Mouse (Mus musculus): ENCODE results near the gene Col6a6. TPM values are rescaled to one million over a fixed set of nuclear protein-coding genes. Genes with fewer than 3 reads are reported as not detected.
"Not testable (repeated sequence)": the region's sequence is repeated elsewhere in the genome, so short reads cannot be mapped to it uniquely, and the experiment has no call there.

The Col6a6 gene
- under 1 TPM; 0.34 to 0.44 TPM for total RNA-seq (2021)
- long read RNA-seq, experiment 1, result 0 reads
- long read RNA-seq, experiment 2, partial matches to known transcripts, result 0 of 1 reads
- long read RNA-seq, experiment 2, other reads (novel, unspliced or antisense), result 1 of 1 reads

GRCm38 (mm10) chr9:105827791-105828385 is at the start of gene Col6a6:
Col6a6 (minus strand) TSS chr9:105828160.
- no peak within 1 kb of the TSS for H3K27ac ChIP-seq
- TF ChIP-seq CTCF (conservative IDR thresholded peaks at IDR 0.05), result no peak

DNA sequence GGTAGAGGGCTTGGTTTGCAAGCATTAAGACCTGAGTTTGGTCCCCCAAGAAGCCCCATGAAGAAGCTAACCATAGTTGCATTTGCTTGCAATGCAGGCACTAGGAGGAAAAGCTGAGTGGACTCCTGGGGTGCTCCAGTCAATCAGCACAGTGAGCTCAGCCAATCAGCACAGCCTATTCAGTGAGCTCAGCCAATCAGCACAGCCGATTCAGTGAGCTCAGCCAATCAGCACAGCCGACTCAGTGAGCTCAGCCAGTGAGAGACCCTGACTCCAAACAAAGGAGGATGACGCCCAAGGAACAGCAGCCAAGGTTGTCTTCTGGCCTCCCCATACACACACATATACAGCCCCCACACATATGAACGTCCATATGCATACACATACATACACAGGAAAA is 48.2 kb upstream of the Col6a6 start:
- Histone ChIP-seq H3K4me3 (no peak overlapping the region), H3K27ac (no peak overlapping the region)
- TF ChIP-seq CTCF (conservative IDR thresholded peaks at IDR 0.05), result no peak
- DNase-seq (ENCODE audit: low spot score in 2 of 2), result no peak

More at GRCm38 (mm10) chr9:105827791-105828385, at the start of gene Col6a6:
- DNase-seq (ENCODE audit: low spot score in 2 of 2), result no peak
- no peak within 1 kb of the TSS for H3K4me3 ChIP-seq

DNA sequence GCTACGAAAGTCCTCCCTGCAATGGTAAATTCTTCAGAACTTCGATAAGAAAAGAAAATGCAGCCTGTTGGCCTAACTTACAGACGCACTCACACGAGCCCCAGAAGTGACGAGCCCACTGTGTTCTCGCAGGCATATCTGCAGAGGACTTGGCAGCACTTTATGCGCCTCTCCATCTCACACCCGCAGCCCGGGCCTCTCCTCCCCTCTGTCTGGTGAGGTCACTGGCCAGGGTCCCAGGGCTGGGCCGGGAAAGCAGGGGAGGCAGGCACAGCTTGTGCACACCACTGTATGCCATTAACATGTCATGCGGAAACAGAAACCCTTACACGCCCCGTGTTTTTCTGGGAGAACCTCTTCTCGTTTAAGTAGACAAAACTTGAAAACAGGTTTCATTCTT is 43.7 kb upstream of the Col6a6 start:
- no peak overlapping the region for H3K27ac ChIP-seq
- no peak overlapping the region for H3K4me3 ChIP-seq
- TF ChIP-seq CTCF (conservative IDR thresholded peaks at IDR 0.05), result no peak
- no peak for DNase-seq (ENCODE audit: low spot score in 2 of 2)

DNA sequence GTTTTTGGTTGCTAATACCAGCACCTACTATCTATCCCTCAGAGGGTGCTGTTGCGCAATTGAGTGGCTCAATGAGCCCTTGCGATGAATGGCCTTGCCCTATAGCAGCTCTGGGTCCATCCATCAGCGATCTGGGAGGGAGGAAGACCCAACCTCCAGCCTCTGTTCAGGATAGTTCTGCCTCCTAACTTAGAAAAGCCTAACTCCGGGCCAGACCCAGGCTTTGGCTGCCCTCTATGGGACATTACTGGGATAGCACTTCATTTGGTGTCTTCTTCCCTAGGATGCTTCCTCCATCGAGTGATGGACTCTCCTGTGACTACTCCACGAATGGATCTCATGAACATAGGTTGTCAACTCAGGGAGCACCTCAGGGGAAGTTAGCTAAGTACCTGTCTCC is 29.8 kb upstream of the Col6a6 start:
- TF ChIP-seq CTCF (conservative IDR thresholded peaks at IDR 0.05), result peak; percentile 95
- DNase-seq (ENCODE audit: low spot score in 2 of 2), result peak; percentile 38 to 85

DNA sequence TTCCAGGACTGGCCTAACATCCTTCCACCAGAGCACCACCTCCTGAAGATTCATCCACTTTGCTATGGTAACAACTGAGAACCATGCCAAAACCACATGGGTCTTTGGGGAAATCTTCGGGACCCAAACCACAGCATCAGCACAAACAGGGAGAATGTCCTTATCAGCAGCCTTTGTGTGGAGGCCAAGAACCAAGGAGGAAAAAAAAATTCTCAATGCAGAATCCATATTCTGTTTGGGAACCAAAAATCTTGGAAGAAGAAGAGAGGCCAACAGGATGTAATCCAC is 24.8 kb upstream of the Col6a6 start:
- no peak for DNase-seq (ENCODE audit: low spot score in 2 of 2)
- no peak for TF ChIP-seq CTCF (conservative IDR thresholded peaks at IDR 0.05)
- H3K4me3 ChIP-seq, result no peak overlapping the region

More for the DNA sequence above, 29.8 kb upstream of the Col6a6 start:
- Histone ChIP-seq H3K4me3 (no peak overlapping the region), H3K27ac (no peak overlapping the region)

GRCm38 (mm10) chr9:105852015-105852777 is 24.2 kb upstream of the Col6a6 start:
- DNase-seq (ENCODE audit: low spot score in 2 of 2), result no peak
- H3K27ac ChIP-seq, result no peak overlapping the region
- no peak overlapping the region for H3K4me3 ChIP-seq
- TF ChIP-seq CTCF (conservative IDR thresholded peaks at IDR 0.05), result no peak

More for the DNA sequence above, 24.8 kb upstream of the Col6a6 start:
- no peak overlapping the region for H3K27ac ChIP-seq

DNA sequence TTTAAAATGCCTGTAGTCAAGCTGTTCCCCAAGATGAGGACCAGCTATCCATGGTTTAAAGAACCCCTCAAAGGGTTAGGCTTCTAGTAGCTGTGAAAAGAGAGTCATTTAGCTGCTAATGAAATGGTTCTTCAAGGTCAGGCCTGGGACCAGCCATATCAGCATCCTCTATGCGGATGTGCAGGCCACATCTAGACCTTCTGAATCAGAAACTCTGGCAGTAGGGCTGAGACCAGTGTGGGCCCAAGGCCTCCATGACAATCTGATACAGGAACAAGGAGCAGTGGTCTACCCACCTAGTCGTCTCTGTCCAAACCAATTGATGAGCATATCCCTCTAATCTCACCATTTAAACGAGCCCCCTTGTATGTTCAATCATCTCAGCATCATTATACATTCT is 23.1 kb upstream of the Col6a6 start:
- no peak for TF ChIP-seq CTCF (conservative IDR thresholded peaks at IDR 0.05)
- Histone ChIP-seq H3K4me3 (no peak overlapping the region), H3K27ac (no peak overlapping the region)
- no peak for DNase-seq (ENCODE audit: low spot score in 2 of 2)

DNA sequence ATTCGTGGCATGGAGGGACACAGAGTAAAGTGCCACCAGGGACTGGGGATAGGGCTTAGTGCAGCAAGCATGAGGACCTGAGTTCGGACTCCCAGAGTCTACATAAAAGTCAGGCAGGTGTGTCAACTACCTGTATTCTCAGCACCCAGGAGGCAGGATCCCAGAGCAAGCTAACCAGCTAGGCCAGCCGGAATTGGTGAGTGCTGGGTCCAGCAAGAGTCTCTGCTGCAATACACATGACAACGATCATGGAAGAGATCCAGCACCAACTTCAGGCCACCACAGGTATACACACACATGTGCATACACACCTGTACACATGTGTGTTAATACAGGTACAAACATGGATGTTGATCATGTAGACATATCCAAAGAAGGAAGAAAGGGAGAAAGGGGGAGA is 20.4 kb upstream of the Col6a6 start:
- H3K27ac ChIP-seq, result no peak overlapping the region
- no peak for TF ChIP-seq CTCF (conservative IDR thresholded peaks at IDR 0.05)
- no peak overlapping the region for H3K4me3 ChIP-seq
- no peak for DNase-seq (ENCODE audit: low spot score in 2 of 2)

DNA sequence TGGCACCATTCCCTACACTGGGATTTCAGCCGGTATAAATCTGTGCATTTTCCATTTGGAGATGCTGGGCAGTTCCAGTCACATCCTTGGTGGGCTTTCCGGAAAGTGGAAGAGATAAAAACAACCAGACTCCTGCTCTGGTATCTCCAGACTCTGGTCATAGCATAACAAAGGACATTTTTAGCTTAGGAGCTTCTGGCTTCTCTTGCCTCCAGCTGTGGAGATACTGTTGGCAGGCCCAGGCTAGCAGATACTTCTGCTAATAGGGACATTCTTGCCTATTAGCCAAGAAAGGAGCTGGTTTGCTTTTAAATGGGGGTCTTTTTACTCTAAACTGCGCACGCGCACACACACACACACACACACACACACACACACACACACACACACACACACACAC is 19.3 kb upstream of the Col6a6 start:
- Histone ChIP-seq H3K27ac (no peak overlapping the region), H3K4me3 (no peak overlapping the region)
- no peak for TF ChIP-seq CTCF (conservative IDR thresholded peaks at IDR 0.05)
- no peak for DNase-seq (ENCODE audit: low spot score in 2 of 2)

DNA sequence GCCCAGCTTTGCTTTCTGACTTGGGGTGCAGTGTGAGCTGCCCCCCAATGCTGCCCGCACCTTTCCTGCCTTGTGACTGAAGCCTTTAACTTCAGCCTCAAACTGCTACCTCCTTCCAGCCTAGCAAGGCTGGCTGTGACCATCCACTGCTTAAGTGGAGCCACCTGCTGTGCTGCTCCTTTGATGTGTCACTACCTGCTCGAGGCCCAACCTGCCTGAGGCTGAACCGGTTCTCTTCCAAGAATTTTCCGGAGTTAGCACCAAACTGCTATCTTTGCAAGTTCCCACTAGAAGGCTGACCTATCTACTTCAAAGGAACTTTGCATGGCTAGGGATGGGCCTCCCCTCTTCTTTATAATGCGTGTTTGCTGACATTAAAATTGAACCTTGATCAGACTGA is 13.4 kb upstream of the Col6a6 start:
- not testable (repeated sequence) for H3K4me3 ChIP-seq; H3K27ac ChIP-seq; DNase-seq (ENCODE audit: low spot score in 2 of 2)

GRCm38 (mm10) chr9:105839147-105839515 is 11.2 kb upstream of the Col6a6 start:
- no peak overlapping the region for H3K27ac ChIP-seq
- no peak for TF ChIP-seq CTCF (conservative IDR thresholded peaks at IDR 0.05)
- no peak for DNase-seq (ENCODE audit: low spot score in 2 of 2)
- no peak overlapping the region for H3K4me3 ChIP-seq

DNA sequence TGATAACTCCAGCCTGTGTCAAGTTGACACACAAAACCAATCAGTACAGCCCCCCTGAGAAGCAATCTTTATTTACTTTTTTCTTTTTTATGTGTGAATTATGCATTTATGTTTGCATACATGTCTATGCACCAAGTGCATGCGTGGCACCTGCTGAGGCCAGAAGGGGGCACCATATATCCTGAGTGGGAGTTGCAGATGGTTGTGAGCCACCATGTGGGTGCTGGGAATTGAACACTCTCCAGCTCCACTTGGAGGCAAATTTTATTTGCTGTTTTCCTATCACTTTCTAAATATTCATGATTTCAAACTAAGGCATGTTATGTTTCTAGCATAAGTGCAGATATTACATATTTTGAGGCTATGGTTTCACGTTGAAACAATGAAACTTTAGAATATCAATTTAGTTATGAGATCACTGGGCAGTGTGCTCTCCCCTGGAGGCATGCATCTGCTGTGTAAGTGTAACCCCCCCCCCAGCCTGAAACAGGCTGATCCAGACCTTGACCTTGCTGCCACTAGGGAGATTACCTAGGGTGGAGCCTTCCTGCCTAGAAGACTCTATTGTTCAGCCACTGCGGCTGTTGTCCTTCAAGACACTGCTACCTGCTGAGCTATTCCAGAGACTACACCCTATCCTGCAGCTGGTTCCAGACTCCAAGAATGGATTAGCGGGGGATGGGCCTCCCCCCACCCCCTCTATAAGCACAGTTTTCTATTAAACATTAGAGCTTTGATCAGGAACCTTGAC is 10.6 kb upstream of the Col6a6 start:
- H3K4me3 ChIP-seq, result no peak overlapping the region
- no peak for DNase-seq (ENCODE audit: low spot score in 2 of 2)
- TF ChIP-seq CTCF (conservative IDR thresholded peaks at IDR 0.05), result peak; percentile 42
- H3K27ac ChIP-seq, result no peak overlapping the region

- no peak for DNase-seq (ENCODE audit: low spot score in 2 of 2)
- no peak for TF ChIP-seq CTCF (conservative IDR thresholded peaks at IDR 0.05)
- no peak overlapping the region for H3K4me3 ChIP-seq
- H3K27ac ChIP-seq, result no peak overlapping the region
Measured at GRCm38 (mm10) chr9:105835587-105835986, 7.6 kb upstream of the Col6a6 start.

Measured in layer of hippocampus, adult 2 months (tissue).